Mouse (Mus musculus): ENCODE measurements around the gene Sntg2.

Sntg2 gene

DNA sequence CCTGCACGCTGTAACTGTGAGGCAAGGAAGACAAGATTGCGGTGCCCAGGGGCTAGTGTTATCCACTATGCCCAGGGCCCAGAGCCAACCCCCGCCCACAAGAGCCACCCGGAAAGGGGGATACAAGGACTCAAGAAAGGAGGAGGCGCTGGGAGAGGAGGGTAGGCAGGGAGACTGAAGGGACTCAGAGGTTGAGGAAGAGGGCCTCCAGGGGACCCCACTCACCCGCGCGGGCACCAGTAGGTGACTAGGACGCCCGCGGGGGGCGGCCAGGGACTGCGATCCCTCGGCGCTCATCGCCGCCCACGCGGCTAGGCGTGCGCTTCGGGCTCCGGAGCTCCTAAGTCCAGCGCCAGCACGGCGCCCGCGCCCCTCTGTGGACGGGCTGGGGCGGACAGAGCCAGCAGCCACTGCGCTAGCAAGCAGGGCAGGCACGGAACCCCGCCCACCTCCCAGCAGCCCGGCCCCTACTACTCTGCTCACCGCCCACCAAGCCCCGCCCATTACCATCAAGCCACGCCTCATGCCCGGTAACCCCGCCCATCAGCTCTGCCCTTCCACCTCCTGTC is at the start of gene Sntg2:
Sntg2 (minus strand) TSS at position 443 of the 569 bp plus-strand sequence.
- DNase-seq, result peak; percentile 14

DNA sequence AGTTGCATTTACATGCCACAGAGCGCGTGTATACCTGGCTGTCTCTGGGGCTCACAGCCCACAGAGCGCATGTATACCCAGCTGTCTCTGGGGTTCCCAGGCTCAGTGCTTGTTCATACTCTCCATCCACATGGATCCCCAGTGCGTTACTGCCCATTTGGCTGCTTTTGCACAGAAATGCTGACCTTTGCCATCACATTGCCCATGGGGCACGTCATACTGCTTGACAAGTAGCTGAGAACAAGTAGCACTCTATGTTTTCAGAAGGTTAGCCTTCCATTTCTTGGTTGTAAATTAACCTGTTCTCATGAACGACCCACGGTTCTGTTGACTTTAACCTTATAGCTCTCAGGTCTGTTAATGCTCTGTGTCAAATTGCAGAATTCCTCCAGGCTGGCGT is 43.4 kb upstream of the Sntg2 start:
- DNase-seq, result no peak

DNA sequence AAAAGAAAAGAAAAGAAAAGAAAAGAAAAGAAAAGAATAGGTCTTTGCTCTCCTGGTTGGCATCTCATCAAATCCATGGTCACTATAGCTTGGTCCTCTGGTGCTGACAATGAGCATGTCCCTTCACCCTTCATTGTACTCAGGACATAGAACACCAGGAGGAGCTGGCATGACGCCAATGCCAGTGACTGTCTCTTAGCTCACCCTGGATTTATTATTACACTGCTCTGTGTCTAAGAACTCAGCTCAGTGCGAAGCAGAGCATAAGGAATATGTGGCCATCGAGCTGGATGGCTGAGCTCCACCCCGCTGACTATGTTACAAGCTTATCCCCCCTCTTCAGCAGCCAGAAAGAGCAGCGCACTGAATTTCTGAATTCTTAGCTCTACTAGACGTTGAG is 42.8 kb upstream of the Sntg2 start:
- DNase-seq, result no peak

- no peak for DNase-seq
Measured at GRCm38 (mm10) chr12:30402651-30403050, 29.5 kb upstream of the Sntg2 start.

DNA sequence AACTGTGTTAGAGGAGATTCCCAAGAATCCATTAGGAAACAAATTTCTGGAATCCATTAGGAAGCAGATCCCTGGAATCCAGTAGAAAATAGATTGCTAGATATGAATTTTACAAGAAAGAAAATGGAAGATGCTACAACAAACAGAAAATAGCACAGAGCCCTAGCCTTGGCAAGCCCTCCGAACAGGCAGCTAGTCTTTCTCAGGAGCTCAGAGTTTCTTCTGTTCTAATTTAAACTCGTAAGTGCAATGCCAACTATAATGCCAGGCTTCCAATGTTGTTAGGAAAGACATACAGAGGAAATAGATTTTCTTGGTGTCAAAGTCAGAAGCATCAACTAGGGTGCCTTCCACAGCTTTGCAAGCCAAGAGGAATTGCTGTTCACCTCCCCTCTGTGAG is 27.4 kb upstream of the Sntg2 start:
- no peak for DNase-seq

GRCm38 (mm10) chr12:30400114-30400513 is 26.9 kb upstream of the Sntg2 start:
- no peak for DNase-seq

DNA sequence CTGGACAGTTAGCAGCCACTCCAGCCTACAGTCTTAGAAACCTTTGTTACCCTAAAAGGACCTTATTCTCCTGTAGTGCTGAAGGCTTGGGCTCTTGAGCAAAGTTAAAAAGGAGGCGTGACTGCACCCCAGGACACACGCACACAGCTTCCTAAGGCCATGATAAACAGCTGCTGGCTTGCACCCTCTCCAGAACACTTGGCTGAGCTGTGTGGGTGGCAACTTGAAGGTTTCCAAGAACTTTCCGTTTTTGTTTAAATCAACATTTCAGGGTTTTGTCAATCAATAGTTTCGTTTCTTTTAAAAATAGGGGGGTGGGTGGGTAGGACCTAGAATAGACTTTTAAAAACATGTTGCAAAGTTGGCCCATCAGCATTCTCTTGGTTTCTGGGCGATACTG is 882 bp downstream of the Sntg2 start:
- DNase-seq, result no peak

- no peak for DNase-seq
Measured at GRCm38 (mm10) chr12:30369786-30370185, 3.4 kb downstream of the Sntg2 start.

- no peak for DNase-seq
Measured at GRCm38 (mm10) chr12:30369141-30369540, 4.0 kb downstream of the Sntg2 start.

- DNase-seq, result no peak
Measured at GRCm38 (mm10) chr12:30362306-30362705, 10.9 kb downstream of the Sntg2 start.

GRCm38 (mm10) chr12:30357666-30358065 is 15.5 kb downstream of the Sntg2 start:
- no peak for DNase-seq

- no peak for DNase-seq
Measured at GRCm38 (mm10) chr12:30352393-30352792, 20.8 kb downstream of the Sntg2 start.

DNA sequence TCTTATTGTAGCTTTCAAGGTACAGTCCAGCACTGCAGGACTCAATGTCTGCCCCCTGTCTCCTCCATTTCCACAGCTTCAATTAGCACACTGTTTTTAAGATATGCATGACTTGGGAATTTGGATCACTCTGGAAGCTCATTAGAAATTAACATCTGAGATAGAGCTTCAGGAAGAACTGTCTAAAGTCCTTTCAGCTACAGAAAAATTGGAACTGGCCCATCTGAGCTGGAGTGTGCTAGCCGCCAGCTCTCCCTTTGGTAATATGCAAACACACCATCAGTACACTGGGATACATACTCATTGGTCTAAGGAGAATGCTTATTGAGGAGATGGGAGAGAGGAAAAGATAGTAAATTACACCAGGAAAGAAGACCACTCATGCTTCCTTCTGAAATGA is 25.1 kb downstream of the Sntg2 start:
- DNase-seq, result no peak

- no peak for DNase-seq
Measured at GRCm38 (mm10) chr12:30347284-30347683, 25.9 kb downstream of the Sntg2 start.

GRCm38 (mm10) chr12:30344806-30345205 is 28.4 kb downstream of the Sntg2 start:
- DNase-seq, result no peak

DNA sequence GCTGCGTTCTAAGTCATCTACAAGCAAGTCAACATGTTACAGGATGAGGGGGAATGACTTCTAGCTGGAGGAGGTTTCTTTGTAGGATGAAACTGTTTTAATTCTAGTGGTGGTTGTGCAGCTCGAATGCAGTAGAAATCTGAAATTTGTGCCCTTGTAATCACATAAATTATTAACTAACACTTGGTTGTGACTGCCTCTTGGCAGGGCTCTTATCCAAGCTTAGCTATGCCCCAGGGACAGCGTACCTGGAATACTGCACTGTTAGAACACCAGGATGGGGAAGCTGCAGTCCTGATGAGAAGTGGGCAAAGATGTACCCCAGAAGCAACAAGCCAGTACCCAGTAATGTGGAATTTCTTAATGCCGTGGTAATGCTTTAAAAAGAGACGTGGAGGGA is 36.9 kb downstream of the Sntg2 start:
- DNase-seq, result no peak

GRCm38 (mm10) chr12:30334502-30334901 is 38.7 kb downstream of the Sntg2 start:
- DNase-seq, result no peak

DNA sequence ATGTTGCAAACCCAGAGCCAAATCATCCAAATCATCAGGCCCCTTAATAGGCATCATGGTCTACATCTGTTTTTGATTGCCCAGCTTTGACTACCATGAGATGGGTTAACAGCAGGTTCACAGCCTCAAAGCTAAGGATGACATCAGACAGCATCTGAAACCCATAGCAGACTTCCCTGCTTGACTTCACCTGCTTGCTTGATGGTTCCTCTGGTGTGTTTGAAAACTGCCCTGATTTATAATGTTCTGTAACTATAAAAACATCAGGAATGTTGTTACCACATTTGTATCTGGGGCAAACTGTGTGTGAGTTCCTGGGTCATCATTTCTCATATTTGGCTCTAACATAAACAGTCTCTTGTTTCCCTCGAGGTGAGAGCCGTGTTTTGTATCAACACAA is 55.2 kb downstream of the Sntg2 start:
- DNase-seq, result no peak

DNA sequence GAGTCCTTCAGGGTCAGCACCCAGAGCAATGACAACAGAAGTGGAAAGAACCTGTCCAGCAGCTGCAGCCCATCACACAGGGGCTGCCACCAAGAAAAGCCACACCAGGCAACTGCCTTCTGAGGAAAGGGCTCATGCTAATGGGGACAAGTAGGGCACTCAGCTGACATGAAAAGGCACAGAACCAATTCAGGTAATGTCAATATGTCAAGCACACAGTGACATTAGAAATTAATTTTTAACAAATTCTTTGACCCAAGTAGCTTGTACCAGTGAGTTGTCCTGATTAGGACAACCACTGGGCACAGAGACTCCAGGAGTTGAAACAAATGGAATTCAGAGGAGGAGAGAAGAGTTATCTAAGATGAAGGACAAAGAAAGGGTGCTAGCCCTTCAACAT is 60.2 kb downstream of the Sntg2 start:
- no peak for DNase-seq

DNA sequence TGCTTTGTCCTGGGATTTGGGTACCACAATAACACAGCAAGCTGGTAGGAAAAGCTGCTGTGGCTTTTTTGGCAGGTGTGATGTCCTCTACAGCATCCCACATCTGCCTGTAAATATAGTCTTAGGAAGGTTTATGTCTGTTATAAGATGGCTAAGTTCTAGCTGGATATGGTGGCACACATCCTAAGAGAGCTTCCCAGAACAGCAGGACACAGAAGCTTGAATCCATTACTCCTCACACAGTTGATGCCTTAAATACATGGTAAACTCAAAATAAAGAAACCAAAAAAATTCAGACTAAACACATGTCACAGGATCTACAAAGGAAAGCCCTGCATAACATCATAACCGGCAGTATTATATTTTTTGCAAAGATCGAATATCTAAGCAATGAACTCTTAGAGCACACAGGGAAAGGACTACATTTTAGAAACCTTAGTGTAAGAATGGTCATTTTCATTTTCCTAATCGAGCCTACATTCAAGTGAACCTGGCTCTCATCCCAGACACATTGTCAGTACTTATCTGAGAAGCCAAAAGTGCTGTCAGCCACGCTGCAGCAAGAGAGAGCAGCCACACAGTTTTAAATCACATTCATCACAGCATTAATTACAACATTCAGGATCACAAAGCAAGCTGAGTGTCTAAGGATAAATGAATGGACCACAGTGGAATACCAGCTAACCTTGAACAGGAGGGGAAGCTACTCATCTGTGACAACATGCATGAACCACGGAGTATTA is 64.8 kb downstream of the Sntg2 start:
- no peak for DNase-seq

GRCm38 (mm10) chr12:30292724-30293560 is 80.2 kb downstream of the Sntg2 start:
- no peak for DNase-seq

GRCm38 (mm10) chr12:30286888-30287573 is 86.1 kb downstream of the Sntg2 start:
- DNase-seq, result no peak

- no peak for DNase-seq
Measured at GRCm38 (mm10) chr12:30283741-30284140, 89.4 kb downstream of the Sntg2 start.
